Mouse (Mus musculus) c-Kit-negative CD71-positive TER-119-positive erythroid progenitor cells, embryonic 14.5 days (primary cell): ENCODE results near the gene Cdc42ep4.

Source experiments
- DNase-seq: peaks from one replicate; pipeline ENCODE4 v3.0.0-alpha.2; 2013; ENCODE audit warnings: low read depth, low spot score

The Cdc42ep4 gene

GRCm38 (mm10) chr11:113683957-113684706, 67.5 kb downstream of the Cdc42ep4 start, which contains the start of the genes Fam104a and D11Wsu47e:
Gene Fam104a, minus strand, starts transcription at chr11:113684155.
Gene D11Wsu47e, plus strand, starts transcription at chr11:113684412.
- peak; percentile 86 for DNase-seq

- DNase-seq = peak; percentile 24
Observed at GRCm38 (mm10) chr11:113683627-113683956, 68.1 kb downstream of the Cdc42ep4 start.

GRCm38 (mm10) chr11:113682897-113683626, 68.6 kb downstream of the Cdc42ep4 start:
- DNase-seq = peak; percentile 50

- DNase-seq = peak; percentile 33
Observed at GRCm38 (mm10) chr11:113681979-113682378, 69.7 kb downstream of the Cdc42ep4 start.

GRCm38 (mm10) chr11:113680954-113681353, 70.7 kb downstream of the Cdc42ep4 start:
- DNase-seq = peak; percentile 84

GRCm38 (mm10) chr11:113678373-113678772, 73.3 kb downstream of the Cdc42ep4 start:
- DNase-seq = no peak

- DNase-seq = no peak
Observed at GRCm38 (mm10) chr11:113677378-113677777, 74.3 kb downstream of the Cdc42ep4 start.
